In the genomic region with DNA sequence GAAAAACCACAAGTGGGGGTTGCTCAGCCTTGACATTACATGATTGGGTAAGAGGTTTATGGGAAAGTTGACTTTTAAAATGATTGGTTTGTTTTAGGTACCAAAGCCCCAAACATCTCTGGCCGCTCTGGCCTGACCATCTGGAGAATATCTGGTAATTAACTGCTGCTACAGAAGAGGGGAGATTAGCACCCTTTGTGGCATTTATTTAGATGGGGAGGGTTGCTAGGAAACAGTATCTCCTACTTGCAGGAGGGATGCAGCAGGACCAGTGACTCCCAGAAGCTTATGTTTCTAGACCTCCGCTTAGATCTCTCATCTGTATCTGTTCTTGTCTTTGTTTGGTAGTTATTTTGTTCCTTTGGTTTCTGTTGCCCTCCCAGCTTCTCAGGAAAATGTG, we compare ENCODE assay signal across 18 mouse cellular contexts. TPM values are rescaled to one million over a fixed set of nuclear protein-coding genes. Genes with fewer than 3 reads are reported as not detected.
DNase-seq lines count a peak whose midpoint lies in the region; ATAC-seq and TF ChIP-seq lines count a peak whose summit lies in the region.
"Had no signal": no experiment of that assay in that cellular context is flagged by ENCODE, and none has a peak within 500 bp of the region (broad histone marks: within the 10 kb centered on the region; RNA-seq: fewer than 3 reads in every experiment).

No protein-coding gene starts in this region.

- WGBS in heart, embryonic 11.5 days (ENCODE audit: insufficient replicate concordance): 34% methylated on average over 2 of the region's 2 CpGs
- WGBS in midbrain, embryonic 12.5 days: 21% methylated on average over 2 of the region's 2 CpGs
- 24% methylated on average over 2 of the region's 2 CpGs for WGBS in midbrain, embryonic 16.5 days

- no peak for TF ChIP-seq CTCF in brain, embryonic 14.5 days (IDR thresholded peaks at IDR 0.05; ENCODE audit: borderline replicate concordance, extremely low read depth, insufficient read depth, insufficient read length)

- TF ChIP-seq POLR2A in brain, embryonic 14.5 days (IDR thresholded peaks at IDR 0.05; ENCODE audit: borderline replicate concordance, extremely low read depth, insufficient read depth, insufficient read length, poor library complexity, severe bottlenecking): no peak

- H3K9ac ChIP-seq in heart, embryonic 11.5 days (ENCODE audit: low read depth, low read length): no peak overlapping the region
- H3K9ac ChIP-seq in midbrain, embryonic 12.5 days (replicated peaks): no peak overlapping the region
- no peak overlapping the region for H3K9ac ChIP-seq in midbrain, embryonic 16.5 days (ENCODE audit: low read depth, low read length)
- H3K9ac ChIP-seq: embryonic facial prominence, embryonic 13.5 days; forebrain, embryonic 13.5 days; heart, embryonic 12.5 days; hindbrain, embryonic 14.5 days had no signal

- H3K9me3 ChIP-seq in heart, embryonic 11.5 days (replicated peaks; ENCODE audit: control insufficient read depth, low read length): no peaks in the 10 kb centered on the region
- no peaks in the 10 kb centered on the region for H3K9me3 ChIP-seq in midbrain, embryonic 12.5 days
- H3K9me3 ChIP-seq in midbrain, embryonic 16.5 days (replicated peaks; ENCODE audit: control insufficient read depth, low read length, poor library complexity, severe bottlenecking): no peaks in the 10 kb centered on the region
- H3K9me3 ChIP-seq: embryonic facial prominence, embryonic 13.5 days; forebrain, embryonic 13.5 days; heart, embryonic 12.5 days; hindbrain, embryonic 10.5 days had no signal

- H3K4me1 ChIP-seq in heart, embryonic 11.5 days (ENCODE audit: control insufficient read depth, insufficient read depth, low read length): no peaks in the 10 kb centered on the region
- no peaks in the 10 kb centered on the region for H3K4me1 ChIP-seq in midbrain, embryonic 12.5 days
- H3K4me1 ChIP-seq in midbrain, embryonic 16.5 days (ENCODE audit: control insufficient read depth, insufficient read depth, low read length): no peaks in the 10 kb centered on the region
- H3K4me1 ChIP-seq: embryonic facial prominence, embryonic 13.5 days; forebrain, embryonic 13.5 days; heart, embryonic 12.5 days; hindbrain, embryonic 10.5 days had no signal

- no peak overlapping the region for H3K4me3 ChIP-seq in heart, embryonic 11.5 days (ENCODE audit: low read depth, low read length)
- no peak overlapping the region for H3K4me3 ChIP-seq in midbrain, embryonic 12.5 days
- no peak overlapping the region for H3K4me3 ChIP-seq in midbrain, embryonic 16.5 days (ENCODE audit: low read depth, low read length)
- H3K4me3 ChIP-seq: embryonic facial prominence, embryonic 13.5 days; forebrain, embryonic 13.5 days; heart, adult 2 months; heart, embryonic 12.5 days; hindbrain, embryonic 10.5 days had no signal

- no peak for ATAC-seq in heart, embryonic 11.5 days (replicated peaks; ENCODE audit: insufficient number of reproducible peaks, low FRiP score, low TSS enrichment)
- no peak for ATAC-seq in midbrain, embryonic 12.5 days (ENCODE audit: low FRiP score, low read depth)
- no peak for ATAC-seq in midbrain, embryonic 16.5 days
- ATAC-seq: forebrain, embryonic 13.5 days had no signal

- H3K36me3 ChIP-seq in heart, embryonic 11.5 days (ENCODE audit: control insufficient read depth, insufficient read depth, low read length): no peaks in the 10 kb centered on the region
- no peaks in the 10 kb centered on the region for H3K36me3 ChIP-seq in midbrain, embryonic 12.5 days
- no peaks in the 10 kb centered on the region for H3K36me3 ChIP-seq in midbrain, embryonic 16.5 days (ENCODE audit: control insufficient read depth, insufficient read depth, low read length)
- H3K36me3 ChIP-seq: embryonic facial prominence, embryonic 13.5 days; heart, embryonic 12.5 days; hindbrain, embryonic 10.5 days had no signal

- no peak overlapping the region for H3K27ac ChIP-seq in heart, embryonic 11.5 days (ENCODE audit: low read depth, low read length)
- H3K27ac ChIP-seq in midbrain, embryonic 12.5 days (replicated peaks): peak overlapping the region; percentile 46; the same call in 1 of the 2 replicates
- H3K27ac ChIP-seq in midbrain, embryonic 16.5 days (ENCODE audit: low read length): no peak overlapping the region
- H3K27ac ChIP-seq: embryonic facial prominence, embryonic 13.5 days; forebrain, embryonic 13.5 days; heart, adult 2 months; hindbrain, embryonic 10.5 days; hindbrain, embryonic 14.5 days had no signal

- peaks cover 9% of the 10 kb centered on the region for H3K27me3 ChIP-seq in heart, embryonic 11.5 days (ENCODE audit: control insufficient read depth, insufficient read depth, low read length)
- no peaks in the 10 kb centered on the region for H3K27me3 ChIP-seq in midbrain, embryonic 12.5 days
- H3K27me3 ChIP-seq in midbrain, embryonic 16.5 days (ENCODE audit: control insufficient read depth, insufficient read depth, low read depth, low read length): no peaks in the 10 kb centered on the region
- H3K27me3 ChIP-seq: embryonic facial prominence, embryonic 13.5 days; forebrain, embryonic 13.5 days had no signal

- peak; percentile 14 for DNase-seq in heart, adult 11 months
- peak; percentile 10 for DNase-seq in brain, adult 2 months (ENCODE audit: low read depth, low spot score)
- peak; percentile 66 for DNase-seq in brain, embryonic 14.5 days (ENCODE audit: low read depth)
- DNase-seq: adrenal gland, adult 8-10 months; cerebellum, adult 18-20 months; cerebellum, adult 9-11 months; cerebellum, postnatal 36 days; gastrocnemius, postnatal 10 days; heart, adult 2 months had no signal

- H3K4me2 ChIP-seq in heart, embryonic 11.5 days: no peak overlapping the region
- H3K4me2 ChIP-seq in midbrain, embryonic 12.5 days (replicated peaks): no peak overlapping the region
- no peak overlapping the region for H3K4me2 ChIP-seq in midbrain, embryonic 16.5 days (ENCODE audit: low read length)
- H3K4me2 ChIP-seq: embryonic facial prominence, embryonic 13.5 days; forebrain, embryonic 13.5 days; heart, embryonic 12.5 days; hindbrain, embryonic 14.5 days had no signal

RNA-seq across cellular contexts. Expression of gene Slc5a4a, which starts 27.6 kb away (rescaled TPM):
- not detected in 2 replicates for polyA plus RNA-seq in heart, embryonic 11.5 days (2014; fragmentation: Nextera tagmentation; extraction: Ambion mirVana)
- not detected in 2 replicates for polyA plus RNA-seq in midbrain, embryonic 12.5 days (2016; fragmentation: Nextera tagmentation; extraction: Ambion mirVana)
- polyA plus RNA-seq in midbrain, embryonic 16.5 days (2015; fragmentation: Nextera tagmentation; extraction: Ambion mirVana): 0.11 and 0.32 TPM in 2 replicates
- 0.18 and 0.37 TPM in 2 replicates for polyA plus RNA-seq in brain, embryonic 14.5 days (2012; rRNA removed)
- polyA plus RNA-seq: embryonic facial prominence, embryonic 13.5 days; heart, adult 2 months; heart, embryonic 12.5 days; heart, embryonic 16.5 days; hindbrain, embryonic 10.5 days; hindbrain, embryonic 14.5 days had no signal

Comparison
In these comparisons a context has a peak if more than half of its experiments do, and no peak if none do; other contexts are left out.
1. DNase-seq: peak in every context shown above with its lines; median percentile 66 in brain, embryonic 14.5 days; 14 in heart, adult 11 months; 10 in brain, adult 2 months.